Mouse (Mus musculus): ENCODE measurements around the gene Ramp3. TPM values are rescaled to one million over a fixed set of nuclear protein-coding genes. Genes with fewer than 3 reads are reported as not detected.
A peak's percentile ranks its signal among the peaks of the same experiment; 100 is the strongest.

Ramp3 gene
- polyA plus RNA-seq, 1 experiment: 0.05 TPM

DNA sequence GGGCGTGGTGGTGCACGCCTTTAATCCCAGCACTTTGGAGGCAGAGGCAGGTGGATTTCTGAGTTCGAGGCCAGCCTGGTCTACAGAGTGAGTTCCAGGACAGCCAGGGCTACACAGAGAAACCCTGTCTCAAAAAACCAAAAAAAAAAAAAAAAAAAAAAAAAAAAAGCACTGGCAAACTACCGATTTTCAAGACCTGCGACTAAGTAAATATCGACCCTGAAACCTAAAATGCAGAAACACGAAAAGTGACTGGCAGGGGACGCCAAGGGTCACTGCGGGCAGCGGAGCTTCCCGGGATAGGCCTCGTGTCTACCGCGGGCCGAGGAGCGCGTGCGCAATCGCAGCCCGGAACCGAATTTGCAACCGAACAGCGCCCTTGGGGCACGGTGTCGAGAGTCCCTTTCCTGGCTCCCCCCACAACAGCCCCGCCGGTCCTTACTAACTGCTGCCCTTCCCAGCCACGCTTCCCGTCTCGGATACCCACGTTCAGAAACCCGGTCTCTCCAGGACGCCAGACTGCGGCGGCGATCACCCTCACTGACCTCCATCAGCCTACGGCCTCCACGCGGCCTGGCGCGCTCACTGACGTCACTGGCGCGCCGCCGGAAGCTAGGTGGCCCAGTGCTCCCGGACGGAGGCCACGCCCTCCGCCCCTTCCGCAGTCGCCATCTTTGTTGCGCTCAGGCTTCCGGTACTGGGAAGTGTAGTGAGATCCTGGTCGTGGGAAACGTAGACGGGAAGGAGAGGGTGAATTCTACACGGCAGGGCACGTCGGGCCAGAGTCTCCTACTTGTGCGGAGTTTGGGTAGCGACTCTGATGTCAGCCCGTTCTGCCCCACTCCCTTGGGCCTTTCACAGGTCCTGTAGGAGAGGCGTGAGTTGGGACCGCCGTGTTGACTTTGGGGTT is 32.6 kb upstream of the Ramp3 start, which contains the start of gene Tbrg4:
Gene Tbrg4 (minus strand): TSS at position 590 of the 910 bp plus-strand sequence.
- peak within 1 kb of the TSS; percentile 68 for H3K4me3 ChIP-seq (ENCODE audit: insufficient read depth, poor library complexity, severe bottlenecking)
- peaks cover 41% of the 10 kb centered on the region for H3K79me3 ChIP-seq (ENCODE audit: low read depth)
- H3K79me2 ChIP-seq (ENCODE audit: control insufficient read depth, insufficient read depth): peaks cover 65% of the 10 kb centered on the region
- H3ac ChIP-seq (ENCODE audit: control insufficient read depth, insufficient read length, low read depth): peak within 1 kb of the TSS; percentile 91
- H3K36me3 ChIP-seq (ENCODE audit: control insufficient read depth, insufficient read depth): peaks cover 44% of the 10 kb centered on the region
- H3K27me3 ChIP-seq (ENCODE audit: control insufficient read depth, insufficient read depth, insufficient read length): no peaks in the 10 kb centered on the region
- TF ChIP-seq MAX (IDR thresholded peaks at IDR 0.05) (peak; percentile 97), MYOD1 (IDR thresholded peaks at IDR 0.05; ENCODE audit: control insufficient read depth, insufficient read length, low read depth) (no peak)

- Histone ChIP-seq H3K79me2 (ENCODE audit: control insufficient read depth, insufficient read depth) (peaks cover 58% of the 10 kb centered on the region), H3K4me3 (ENCODE audit: insufficient read depth, poor library complexity, severe bottlenecking) (peak overlapping the region; percentile 68), H3K79me3 (ENCODE audit: low read depth) (peaks cover 38% of the 10 kb centered on the region), H3K27me3 (ENCODE audit: control insufficient read depth, insufficient read depth, insufficient read length) (no peaks in the 10 kb centered on the region), H3ac (ENCODE audit: control insufficient read depth, insufficient read length, low read depth) (peak overlapping the region; percentile 85), H3K36me3 (ENCODE audit: control insufficient read depth, insufficient read depth) (peaks cover 38% of the 10 kb centered on the region)
- no peak for TF ChIP-seq USF1 (IDR thresholded peaks at IDR 0.05; ENCODE audit: low read depth)
- no peak for TF ChIP-seq MAX (IDR thresholded peaks at IDR 0.05)
- TF ChIP-seq FOSL1 (IDR thresholded peaks at IDR 0.05; ENCODE audit: insufficient read depth, low read length, poor library complexity, severe bottlenecking): no peak
- no peak for TF ChIP-seq MYOG (IDR thresholded peaks at IDR 0.05; ENCODE audit: control insufficient read depth, extremely low read depth, insufficient read length)
- TF ChIP-seq MYOD1 (IDR thresholded peaks at IDR 0.05; ENCODE audit: control insufficient read depth, insufficient read length, low read depth): no peak
- TF ChIP-seq CTCF (IDR thresholded peaks at IDR 0.05; ENCODE audit: control insufficient read depth, insufficient read depth, insufficient read length): no peak
- TF ChIP-seq CEBPB (IDR thresholded peaks at IDR 0.05; ENCODE audit: low read depth): no peak
These were observed 31.9 kb upstream of the Ramp3 start for GRCm38 (mm10) chr11:6626388-6626772.

GRCm38 (mm10) chr11:6627731-6628130 is 30.6 kb upstream of the Ramp3 start:
- TF ChIP-seq USF1 (IDR thresholded peaks at IDR 0.05; ENCODE audit: low read depth): no peak
- TF ChIP-seq MAX (IDR thresholded peaks at IDR 0.05): no peak
- no peak for TF ChIP-seq CTCF (IDR thresholded peaks at IDR 0.05; ENCODE audit: control insufficient read depth, insufficient read depth, insufficient read length)
- TF ChIP-seq CEBPB (IDR thresholded peaks at IDR 0.05; ENCODE audit: low read depth): no peak
- no peak for TF ChIP-seq FOSL1 (IDR thresholded peaks at IDR 0.05; ENCODE audit: insufficient read depth, low read length, poor library complexity, severe bottlenecking)
- TF ChIP-seq MYOG (IDR thresholded peaks at IDR 0.05; ENCODE audit: control insufficient read depth, extremely low read depth, insufficient read length): no peak
- TF ChIP-seq MYOD1 (IDR thresholded peaks at IDR 0.05; ENCODE audit: control insufficient read depth, insufficient read length, low read depth): no peak
- H3K79me3 ChIP-seq (ENCODE audit: low read depth): peaks cover 26% of the 10 kb centered on the region
- H3K4me3 ChIP-seq (ENCODE audit: insufficient read depth, poor library complexity, severe bottlenecking): no peak overlapping the region
- H3K27me3 ChIP-seq (ENCODE audit: control insufficient read depth, insufficient read depth, insufficient read length): no peaks in the 10 kb centered on the region
- no peak overlapping the region for H3ac ChIP-seq (ENCODE audit: control insufficient read depth, insufficient read length, low read depth)
- H3K36me3 ChIP-seq (ENCODE audit: control insufficient read depth, insufficient read depth): peaks cover 24% of the 10 kb centered on the region
- H3K79me2 ChIP-seq (ENCODE audit: control insufficient read depth, insufficient read depth): peaks cover 45% of the 10 kb centered on the region

GRCm38 (mm10) chr11:6628568-6628967 is 29.8 kb upstream of the Ramp3 start:
- TF ChIP-seq USF1 (IDR thresholded peaks at IDR 0.05; ENCODE audit: low read depth) (no peak), CTCF (IDR thresholded peaks at IDR 0.05; ENCODE audit: control insufficient read depth, insufficient read depth, insufficient read length) (peak; percentile 67), MAX (IDR thresholded peaks at IDR 0.05) (peak; percentile 64)
- H3K36me3 ChIP-seq (ENCODE audit: control insufficient read depth, insufficient read depth): peaks cover 16% of the 10 kb centered on the region

DNA sequence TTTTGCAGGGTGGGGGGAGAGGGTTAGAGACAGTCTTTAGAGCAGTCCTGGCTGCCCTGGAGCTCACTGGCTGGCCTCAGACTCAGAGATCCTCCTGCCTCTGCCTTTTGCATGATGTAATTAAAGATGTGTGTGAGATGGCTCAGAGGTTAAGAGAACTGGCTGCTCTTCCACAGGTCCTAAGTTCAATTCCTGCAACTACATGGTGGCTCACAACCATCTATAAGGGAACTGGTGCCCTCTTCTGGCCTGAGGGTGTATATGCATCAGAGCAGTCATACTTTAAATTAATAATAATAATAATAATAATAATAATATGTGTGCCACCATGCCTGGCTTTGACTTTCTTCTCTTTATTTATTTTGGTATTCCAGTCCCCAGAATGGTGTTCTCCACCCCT is 28.7 kb upstream of the Ramp3 start:
- Histone ChIP-seq H3K79me2 (ENCODE audit: control insufficient read depth, insufficient read depth) (peaks cover 25% of the 10 kb centered on the region), H3K27me3 (ENCODE audit: control insufficient read depth, insufficient read depth, insufficient read length) (peaks cover 3% of the 10 kb centered on the region), H3K79me3 (ENCODE audit: low read depth) (peaks cover 8% of the 10 kb centered on the region), H3K4me3 (ENCODE audit: insufficient read depth, poor library complexity, severe bottlenecking) (no peak overlapping the region), H3ac (ENCODE audit: control insufficient read depth, insufficient read length, low read depth) (no peak overlapping the region), H3K36me3 (ENCODE audit: control insufficient read depth, insufficient read depth) (peaks cover 5% of the 10 kb centered on the region)
- TF ChIP-seq MYOG (IDR thresholded peaks at IDR 0.05; ENCODE audit: control insufficient read depth, extremely low read depth, insufficient read length) (no peak), CTCF (IDR thresholded peaks at IDR 0.05; ENCODE audit: control insufficient read depth, insufficient read depth, insufficient read length) (no peak), MAX (IDR thresholded peaks at IDR 0.05) (no peak), USF1 (IDR thresholded peaks at IDR 0.05; ENCODE audit: low read depth) (no peak), MYOD1 (IDR thresholded peaks at IDR 0.05; ENCODE audit: control insufficient read depth, insufficient read length, low read depth) (no peak), FOSL1 (IDR thresholded peaks at IDR 0.05; ENCODE audit: insufficient read depth, low read length, poor library complexity, severe bottlenecking) (no peak), CEBPB (IDR thresholded peaks at IDR 0.05; ENCODE audit: low read depth) (no peak)

More at GRCm38 (mm10) chr11:6628568-6628967, 29.8 kb upstream of the Ramp3 start:
- Histone ChIP-seq H3K79me3 (ENCODE audit: low read depth) (peaks cover 19% of the 10 kb centered on the region), H3ac (ENCODE audit: control insufficient read depth, insufficient read length, low read depth) (no peak overlapping the region), H3K27me3 (ENCODE audit: control insufficient read depth, insufficient read depth, insufficient read length) (peaks cover 3% of the 10 kb centered on the region), H3K79me2 (ENCODE audit: control insufficient read depth, insufficient read depth) (peaks cover 36% of the 10 kb centered on the region), H3K4me3 (ENCODE audit: insufficient read depth, poor library complexity, severe bottlenecking) (no peak overlapping the region)

- H3K36me3 ChIP-seq (ENCODE audit: control insufficient read depth, insufficient read depth): no peaks in the 10 kb centered on the region
These were observed 22.2 kb upstream of the Ramp3 start for GRCm38 (mm10) chr11:6636150-6636549.

More at GRCm38 (mm10) chr11:6636150-6636549, 22.2 kb upstream of the Ramp3 start:
- no peaks in the 10 kb centered on the region for H3K79me3 ChIP-seq (ENCODE audit: low read depth)
- H3K4me3 ChIP-seq (ENCODE audit: insufficient read depth, poor library complexity, severe bottlenecking): no peak overlapping the region
- TF ChIP-seq FOSL1 (IDR thresholded peaks at IDR 0.05; ENCODE audit: insufficient read depth, low read length, poor library complexity, severe bottlenecking) (no peak), USF1 (IDR thresholded peaks at IDR 0.05; ENCODE audit: low read depth) (no peak), MYOG (IDR thresholded peaks at IDR 0.05; ENCODE audit: control insufficient read depth, extremely low read depth, insufficient read length) (no peak)
- H3K27me3 ChIP-seq (ENCODE audit: control insufficient read depth, insufficient read depth, insufficient read length): peaks cover 3% of the 10 kb centered on the region
- no peaks in the 10 kb centered on the region for H3K79me2 ChIP-seq (ENCODE audit: control insufficient read depth, insufficient read depth)
- no peak overlapping the region for H3ac ChIP-seq (ENCODE audit: control insufficient read depth, insufficient read length, low read depth)

Measured in C2C12 (cell line).